Mouse (Mus musculus): Measurements from ENCODE around the gene Slc7a10.

Slc7a10 gene

GRCm38 (mm10) chr7:35172519-35172918, 13.7 kb upstream of the Slc7a10 start:
- DNase-seq (ENCODE audit: low read depth, low spot score) = no peak

GRCm38 (mm10) chr7:35175533-35175932, 10.7 kb upstream of the Slc7a10 start:
- no peak for DNase-seq (ENCODE audit: low read depth, low spot score)

DNA sequence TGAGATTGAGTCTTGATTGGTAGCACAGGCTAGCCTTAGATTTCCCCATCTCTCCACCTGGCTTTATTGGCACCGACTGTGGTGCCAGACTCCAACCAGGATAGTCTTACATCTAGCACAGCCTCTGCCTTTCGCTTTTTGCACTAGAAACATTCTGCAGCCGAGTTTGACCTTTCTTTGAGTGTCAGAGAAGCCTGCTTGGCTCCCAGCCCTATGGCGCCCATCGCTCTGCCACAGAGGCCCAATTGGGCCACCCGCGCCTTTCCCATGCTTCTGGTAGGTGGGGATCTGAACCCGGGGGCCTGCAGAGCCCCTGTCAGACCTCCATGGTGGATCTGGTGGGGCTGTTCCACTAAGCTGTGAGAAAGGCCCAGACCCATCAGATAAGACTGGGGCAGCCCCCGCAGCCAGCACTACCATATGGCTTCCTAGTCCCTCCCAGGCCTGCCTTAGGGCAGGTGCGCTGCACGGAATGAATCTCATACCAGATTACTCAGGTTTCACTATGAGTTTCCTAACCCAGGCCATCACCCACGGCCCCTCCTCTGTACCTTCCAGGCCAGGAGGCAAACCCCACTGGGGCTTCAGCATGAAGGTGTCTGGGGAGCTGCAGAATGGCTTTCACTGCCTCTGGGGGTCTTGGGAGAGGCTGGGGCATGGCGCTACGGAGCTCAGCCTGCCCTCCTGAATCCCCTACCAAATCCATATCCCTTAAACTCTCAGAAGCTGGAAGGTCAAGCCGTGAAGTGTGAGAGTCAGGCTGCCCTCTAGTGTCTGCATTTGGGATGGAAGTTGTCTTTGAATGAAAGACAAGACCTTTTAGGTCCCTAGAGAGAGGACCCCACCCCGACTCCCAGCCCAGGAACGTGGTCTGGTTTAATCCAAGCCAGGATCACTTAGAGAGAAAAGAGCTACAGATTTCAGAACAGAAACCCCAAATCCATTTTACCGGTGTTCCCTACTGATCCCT, 9.5 kb upstream of the Slc7a10 start:
- peak; percentile 88 for DNase-seq (ENCODE audit: low read depth, low spot score)

DNA sequence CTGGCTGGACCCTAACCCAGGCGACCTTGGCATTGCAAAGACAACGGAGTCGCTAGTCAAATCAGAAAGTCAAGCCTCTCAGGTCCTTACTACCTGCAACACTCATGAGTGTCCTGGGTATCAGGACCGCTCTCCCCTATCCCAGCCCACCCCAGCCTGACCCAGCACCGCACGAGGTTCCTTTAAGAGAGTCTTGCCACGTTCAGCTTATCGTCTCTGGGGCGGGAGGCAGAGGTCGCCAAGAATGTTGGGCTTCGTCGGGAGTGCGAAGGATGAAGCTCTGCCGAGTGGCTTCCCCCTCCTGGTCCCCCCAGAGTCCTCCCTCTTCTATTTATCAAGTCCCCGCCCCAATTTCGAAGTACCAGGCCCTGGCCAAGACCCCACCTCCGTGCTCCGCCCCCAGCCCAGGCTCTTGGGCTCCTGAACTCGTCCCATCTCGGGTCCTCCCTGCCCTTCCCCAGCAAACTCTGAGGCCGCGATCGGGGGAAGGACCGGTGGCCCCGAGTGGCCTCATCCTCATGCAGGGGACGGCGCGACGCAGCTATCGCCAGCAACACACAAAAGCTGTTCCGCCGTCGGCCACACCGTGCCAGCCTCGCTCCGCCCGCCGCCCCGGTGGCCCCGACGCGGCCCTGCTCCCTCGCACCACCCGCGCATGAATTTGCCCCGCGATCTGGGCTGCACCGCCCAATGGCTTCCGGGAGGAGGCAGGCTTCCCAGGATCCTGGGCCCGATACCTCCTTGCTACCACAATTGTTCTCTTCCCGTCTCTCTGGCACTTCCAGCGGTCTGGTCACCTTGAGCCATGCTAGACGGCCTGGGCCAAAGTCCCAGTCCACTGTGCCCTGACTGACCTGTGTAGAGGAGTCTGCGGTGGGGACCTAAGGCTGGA, 1.1 kb upstream of the Slc7a10 start:
- peak; percentile 71 for DNase-seq (ENCODE audit: low read depth, low spot score)

GRCm38 (mm10) chr7:35189699-35190098, 3.5 kb downstream of the Slc7a10 start:
- DNase-seq (ENCODE audit: low read depth, low spot score) = no peak

GRCm38 (mm10) chr7:35191276-35191675, 5.1 kb downstream of the Slc7a10 start:
- no peak for DNase-seq (ENCODE audit: low read depth, low spot score)

DNA sequence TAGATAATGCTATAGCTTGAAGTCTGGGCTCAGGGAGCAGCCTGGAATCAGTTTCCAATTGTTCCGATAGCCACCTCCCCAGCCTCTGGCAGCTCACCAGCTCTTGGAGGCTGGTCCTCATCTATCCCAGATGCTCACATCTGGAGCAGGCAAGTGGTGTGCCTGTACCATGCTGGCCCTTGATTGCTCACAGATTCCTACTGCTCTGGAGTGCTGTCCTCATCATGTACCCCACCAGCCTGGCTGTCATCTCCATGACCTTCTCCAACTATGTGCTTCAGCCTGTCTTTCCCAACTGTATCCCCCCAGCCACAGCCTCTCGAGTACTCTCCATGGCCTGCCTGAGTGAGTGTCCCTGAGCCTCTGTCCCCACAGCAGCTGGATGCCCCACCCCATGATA, 10.8 kb downstream of the Slc7a10 start:
- DNase-seq (ENCODE audit: low read depth, low spot score) = no peak

DNA sequence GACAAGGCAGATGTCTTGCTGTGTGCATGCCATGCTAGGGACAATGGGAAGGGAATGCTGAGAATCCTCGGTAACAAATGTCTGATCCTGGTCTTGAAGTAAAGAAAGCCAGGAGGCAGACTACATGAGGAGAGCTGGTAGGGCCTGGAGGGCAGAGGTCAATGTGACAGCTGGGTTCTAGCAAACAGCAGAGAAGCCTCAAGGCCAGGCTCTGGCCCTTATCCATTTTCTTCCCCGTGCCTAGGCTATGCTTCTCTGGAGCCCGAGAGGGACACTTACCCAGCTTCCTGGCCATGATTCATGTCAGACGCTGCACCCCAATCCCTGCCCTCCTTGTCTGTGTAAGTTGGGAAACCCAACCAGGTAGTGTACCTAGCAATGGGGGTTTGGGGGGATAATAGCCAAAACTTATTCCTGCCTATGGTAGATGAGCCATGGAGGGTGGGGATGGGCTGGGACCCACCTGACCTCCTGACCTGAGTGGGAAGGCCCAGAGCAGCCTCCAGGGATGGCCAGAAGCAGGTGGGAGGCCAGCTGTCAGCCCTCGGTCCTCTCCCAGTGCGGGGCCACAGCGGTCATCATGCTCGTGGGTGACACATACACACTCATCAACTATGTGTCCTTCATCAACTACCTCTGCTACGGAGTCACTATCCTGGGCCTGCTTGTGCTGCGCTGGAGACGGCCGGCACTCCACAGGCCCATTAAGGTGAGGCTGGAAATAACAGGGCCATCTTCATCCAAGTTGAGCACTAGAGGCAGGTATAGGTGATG, 13.0 kb downstream of the Slc7a10 start:
- no peak for DNase-seq (ENCODE audit: low read depth, low spot score)

DNA sequence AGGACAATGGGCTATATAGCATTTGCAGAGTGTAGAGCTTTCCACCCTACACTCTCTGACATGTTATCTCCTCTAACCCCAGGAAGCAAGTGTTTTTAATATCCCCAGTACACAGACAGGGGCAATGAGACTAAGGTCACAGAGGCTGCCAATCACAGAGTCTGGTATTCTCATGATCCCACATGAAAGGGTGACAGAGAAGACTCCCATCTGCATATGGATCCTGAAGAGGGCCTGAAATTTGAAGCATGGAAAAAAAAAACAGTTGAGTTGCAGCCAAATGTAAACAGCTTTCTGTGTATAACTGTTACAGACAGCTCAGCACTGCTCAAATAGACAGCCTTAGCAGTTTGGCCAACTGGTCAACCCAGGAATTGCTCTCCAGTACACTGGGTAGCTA, 13.6 kb downstream of the Slc7a10 start:
- no peak for DNase-seq (ENCODE audit: low read depth, low spot score)

- DNase-seq (ENCODE audit: low read depth, low spot score) = no peak
These were observed 25.6 kb downstream of the Slc7a10 start for GRCm38 (mm10) chr7:35211791-35212190.

DNA sequence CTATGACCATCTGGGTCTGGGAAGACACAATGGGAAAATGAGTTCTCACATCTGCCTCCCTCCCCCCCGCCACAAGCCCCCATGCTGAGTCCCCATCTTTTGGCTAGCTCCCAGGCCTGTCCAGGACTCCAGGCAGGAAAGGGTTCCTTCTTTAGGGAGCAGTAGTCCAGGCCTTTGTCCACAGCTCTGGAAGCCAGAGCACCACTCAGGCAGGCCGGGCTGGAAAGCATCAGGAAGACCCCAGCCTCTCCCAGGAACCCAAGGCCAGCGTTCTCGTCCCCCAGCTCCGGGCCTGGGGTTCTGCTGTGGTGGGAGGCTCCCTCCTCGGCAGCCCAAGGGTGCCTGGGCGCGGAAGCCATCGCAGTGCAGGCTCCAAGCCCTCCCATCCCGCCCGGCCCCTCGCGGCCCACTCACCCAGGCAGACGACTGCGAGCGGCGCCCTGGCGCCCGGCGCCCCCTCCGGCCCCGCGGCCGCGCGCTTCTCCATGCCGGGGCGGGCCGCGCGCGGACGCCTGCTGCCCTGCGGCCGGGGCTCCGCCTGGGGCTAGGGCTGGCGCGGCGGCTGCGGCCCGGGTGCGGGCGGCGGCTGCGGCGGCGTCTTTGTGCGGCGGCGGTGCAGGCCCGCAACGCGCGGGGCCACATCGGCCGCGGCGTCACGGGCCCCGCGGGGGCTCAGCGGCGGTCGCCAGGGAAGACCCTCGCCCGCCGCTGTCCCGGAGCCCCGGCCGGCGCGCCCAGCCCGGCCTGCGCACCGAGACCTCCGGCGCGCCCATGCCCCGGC, 28.4 kb downstream of the Slc7a10 start:
- DNase-seq (ENCODE audit: low read depth, low spot score) = peak; percentile 50

- DNase-seq (ENCODE audit: low read depth, low spot score) = peak; percentile 89
These were observed 29.0 kb downstream of the Slc7a10 start, which contains the start of gene Lrp3 for GRCm38 (mm10) chr7:35215225-35215624. Lrp3 (minus strand) TSS chr7:35215498.

GRCm38 (mm10) chr7:35215731-35216130, 29.5 kb downstream of the Slc7a10 start:
- no peak for DNase-seq (ENCODE audit: low read depth, low spot score)

GRCm38 (mm10) chr7:35220694-35221365, 34.6 kb downstream of the Slc7a10 start:
- no peak for DNase-seq (ENCODE audit: low read depth, low spot score)

- DNase-seq (ENCODE audit: low read depth, low spot score) = peak; percentile 70
These were observed 44.1 kb downstream of the Slc7a10 start for GRCm38 (mm10) chr7:35230333-35230732.

- peak; percentile 80 for DNase-seq (ENCODE audit: low read depth, low spot score)
These were observed 46.7 kb downstream of the Slc7a10 start for GRCm38 (mm10) chr7:35232796-35233455.

- no peak for DNase-seq (ENCODE audit: low read depth, low spot score)
These were observed 47.7 kb downstream of the Slc7a10 start for GRCm38 (mm10) chr7:35233861-35234260.

- peak; percentile 98 for DNase-seq (ENCODE audit: low read depth, low spot score)
These were observed 48.4 kb downstream of the Slc7a10 start for GRCm38 (mm10) chr7:35234361-35235245.
